8 mouse cellular contexts compared by ENCODE assay signal in the genomic region with DNA sequence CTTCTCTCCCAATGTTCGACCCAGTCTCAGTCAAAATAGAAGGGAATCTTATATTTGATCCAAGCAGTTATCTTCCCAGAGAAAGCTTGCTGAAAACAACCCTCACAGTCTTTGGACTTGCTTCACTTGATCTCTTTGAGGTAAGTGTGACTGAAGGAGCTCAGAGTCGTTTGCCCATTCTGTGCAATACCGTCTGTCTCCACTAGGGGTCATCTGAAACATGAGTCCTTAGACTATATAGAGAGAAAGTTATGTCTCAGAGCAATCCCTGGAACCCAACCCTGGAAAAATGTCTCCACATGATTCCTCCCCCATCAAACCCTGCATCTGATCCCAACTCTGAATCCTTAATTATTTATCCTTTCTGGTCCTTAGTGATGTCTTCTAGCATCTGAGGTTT. TPM values are rescaled to one million over a fixed set of nuclear protein-coding genes. Genes with fewer than 3 reads are reported as not detected.
A peak's percentile ranks its signal among the peaks of the same experiment; 100 is the strongest.
DNase-seq lines count a peak whose midpoint lies in the region; ATAC-seq lines count a peak whose summit lies in the region.
"Had no signal": no experiment of that assay in that cellular context is flagged by ENCODE, and none has a peak within 500 bp of the region (broad histone marks: within the 10 kb centered on the region; RNA-seq: fewer than 3 reads in every experiment).

No protein-coding gene starts in this region.

- H3K27ac ChIP-seq in midbrain, embryonic 10.5 days (replicated peaks) = no peak overlapping the region
- no peak overlapping the region for H3K27ac ChIP-seq in midbrain, embryonic 15.5 days
- no peak overlapping the region for H3K27ac ChIP-seq in forebrain, embryonic 15.5 days (replicated peaks)
- no peak overlapping the region for H3K27ac ChIP-seq in neural tube, embryonic 12.5 days
- H3K27ac ChIP-seq: heart, embryonic 13.5 days had no signal

- H3K36me3 ChIP-seq in midbrain, embryonic 10.5 days = no peaks in the 10 kb centered on the region
- H3K36me3 ChIP-seq in midbrain, embryonic 15.5 days (replicated peaks) = no peaks in the 10 kb centered on the region
- no peaks in the 10 kb centered on the region for H3K36me3 ChIP-seq in forebrain, embryonic 15.5 days
- H3K36me3 ChIP-seq in neural tube, embryonic 12.5 days = no peaks in the 10 kb centered on the region
- H3K36me3 ChIP-seq: heart, embryonic 13.5 days had no signal

- no peak overlapping the region for H3K9ac ChIP-seq in midbrain, embryonic 15.5 days
- H3K9ac ChIP-seq in forebrain, embryonic 15.5 days (replicated peaks) = no peak overlapping the region
- H3K9ac ChIP-seq in neural tube, embryonic 12.5 days = no peak overlapping the region
- H3K9ac ChIP-seq: heart, embryonic 13.5 days had no signal

- WGBS in midbrain, embryonic 10.5 days = 21% methylated on average over 3 of the region's 3 CpGs
- 9% methylated on average over 3 of the region's 3 CpGs for WGBS in midbrain, embryonic 15.5 days
- 11% methylated on average over 3 of the region's 3 CpGs for WGBS in forebrain, embryonic 15.5 days
- WGBS in neural tube, embryonic 12.5 days = 8% methylated on average over 3 of the region's 3 CpGs

- H3K4me1 ChIP-seq in midbrain, embryonic 10.5 days = no peaks in the 10 kb centered on the region
- H3K4me1 ChIP-seq in midbrain, embryonic 15.5 days = no peaks in the 10 kb centered on the region
- no peaks in the 10 kb centered on the region for H3K4me1 ChIP-seq in forebrain, embryonic 15.5 days
- no peaks in the 10 kb centered on the region for H3K4me1 ChIP-seq in neural tube, embryonic 12.5 days
- H3K4me1 ChIP-seq: heart, embryonic 13.5 days had no signal

- no peak overlapping the region for H3K4me3 ChIP-seq in midbrain, embryonic 10.5 days
- H3K4me3 ChIP-seq in midbrain, embryonic 15.5 days = no peak overlapping the region
- no peak overlapping the region for H3K4me3 ChIP-seq in forebrain, embryonic 15.5 days
- H3K4me3 ChIP-seq in neural tube, embryonic 12.5 days = no peak overlapping the region
- H3K4me3 ChIP-seq: heart, embryonic 13.5 days had no signal

- DNase-seq in midbrain, embryonic 10.5 days (ENCODE audit: low spot score) = peak; percentile 62
- peak; percentile 68 for DNase-seq in MN1 (ENCODE audit: low spot score)
- DNase-seq in adrenal gland, postnatal 36 days = peak; percentile 22 to 63
- peak; percentile 11 to 53 for DNase-seq in layer of hippocampus, adult 18-20 months (ENCODE audit: low spot score in 2 of 2)

- no peak; the same call in 1 of the 2 replicates for ATAC-seq in midbrain, embryonic 15.5 days (replicated peaks)
- 0 out of 2 replicates have a peak, but pooled peaks have one; percentile 55 for ATAC-seq in forebrain, embryonic 15.5 days (replicated peaks)
- ATAC-seq in neural tube, embryonic 12.5 days (ENCODE audit: low FRiP score, low read depth) = peak; percentile 61; the same call in 1 of the 2 replicates

- H3K4me2 ChIP-seq in midbrain, embryonic 15.5 days = no peak overlapping the region
- no peak overlapping the region for H3K4me2 ChIP-seq in forebrain, embryonic 15.5 days (replicated peaks)
- no peak overlapping the region for H3K4me2 ChIP-seq in neural tube, embryonic 12.5 days (replicated peaks)
- H3K4me2 ChIP-seq: heart, embryonic 13.5 days had no signal

- no peaks in the 10 kb centered on the region for H3K9me3 ChIP-seq in midbrain, embryonic 10.5 days (replicated peaks)
- no peaks in the 10 kb centered on the region for H3K9me3 ChIP-seq in midbrain, embryonic 15.5 days
- H3K9me3 ChIP-seq in forebrain, embryonic 15.5 days = no peaks in the 10 kb centered on the region
- no peaks in the 10 kb centered on the region for H3K9me3 ChIP-seq in neural tube, embryonic 12.5 days
- H3K9me3 ChIP-seq: heart, embryonic 13.5 days had no signal

- H3K27me3 ChIP-seq in midbrain, embryonic 10.5 days (ENCODE audit: low read depth, poor library complexity, severe bottlenecking) = no peaks in the 10 kb centered on the region
- H3K27me3 ChIP-seq in midbrain, embryonic 15.5 days (replicated peaks) = no peaks in the 10 kb centered on the region
- no peaks in the 10 kb centered on the region for H3K27me3 ChIP-seq in forebrain, embryonic 15.5 days
- no peaks in the 10 kb centered on the region for H3K27me3 ChIP-seq in neural tube, embryonic 12.5 days (replicated peaks)
- H3K27me3 ChIP-seq: heart, embryonic 13.5 days had no signal

RNA-seq across cellular contexts. Expression of a gene that starts 13.4 kb away (rescaled TPM):
- polyA plus RNA-seq in midbrain, embryonic 10.5 days (2016; fragmentation: Nextera tagmentation; extraction: Ambion mirVana) = 0.07 TPM in 1 of 2 replicates, not detected in the other
- polyA plus RNA-seq in midbrain, embryonic 15.5 days (2015; fragmentation: Nextera tagmentation; extraction: Ambion mirVana) = 0.05 TPM in 1 of 2 replicates, not detected in the other
- 1 to 10 TPM in 1 of 2 experiments, under 1 TPM in 1; 0.07 to 1.2 TPM for total RNA-seq in adrenal gland, postnatal 36 days (2021)
- polyA plus RNA-seq in forebrain, embryonic 15.5 days (2015; fragmentation: Nextera tagmentation; extraction: Ambion mirVana) = 0.05 and 0.06 TPM in 2 replicates
- total RNA-seq in layer of hippocampus, adult 18-20 months (2021) = not detected
- polyA plus RNA-seq in neural tube, embryonic 12.5 days (2016; fragmentation: Nextera tagmentation; extraction: Ambion mirVana) = 0.06 and 0.11 TPM in 2 replicates
